Mouse (Mus musculus) neutrophil, adult 5-6 weeks (primary cell): ENCODE measurements around the gene Ggta1. TPM values are rescaled to one million over a fixed set of nuclear protein-coding genes. Genes with fewer than 3 reads are reported as not detected.

Experiments used
- ATAC-seq: fragments of 151-379, 151-347 bp; 2 replicates; pipeline ENCODE4 v1.8.0; 2017; ENCODE audit warnings: mild to moderate bottlenecking, moderate TSS enrichment; ENCODE audit not compliant: insufficient number of reproducible peaks, poor library complexity, low FRiP score, severe bottlenecking; ENCODE audit errors: extremely low read depth
- total RNA-seq: library from RNA; stranded (forward); fragments of 200-1000 nt; gene quantifications from 2 replicates; pipeline ENCODE4 v1.2.3, GENCODE M21; 2017

The Ggta1 gene
- total RNA-seq, 1 experiment from 2014 or later = 56.3 TPM

- no peak for ATAC-seq
Observed at GRCm38 (mm10) chr2:35417231-35417630, 45.8 kb downstream of the Ggta1 start.

- ATAC-seq = no peak
Observed at GRCm38 (mm10) chr2:35416473-35416872, 46.6 kb downstream of the Ggta1 start.

GRCm38 (mm10) chr2:35412810-35413209 lies 50.2 kb downstream of the Ggta1 start:
- no peak for ATAC-seq

- ATAC-seq = no peak
Observed at GRCm38 (mm10) chr2:35412246-35412645, 50.8 kb downstream of the Ggta1 start.

GRCm38 (mm10) chr2:35411640-35412190 lies 51.3 kb downstream of the Ggta1 start:
- ATAC-seq = no peak

GRCm38 (mm10) chr2:35409466-35409865 lies 53.6 kb downstream of the Ggta1 start:
- no peak for ATAC-seq

GRCm38 (mm10) chr2:35408409-35409110 lies 54.5 kb downstream of the Ggta1 start:
- ATAC-seq = no peak

- ATAC-seq = no peak
Observed at GRCm38 (mm10) chr2:35407878-35408277, 55.2 kb downstream of the Ggta1 start.

- no peak for ATAC-seq
Observed at GRCm38 (mm10) chr2:35407266-35407665, 55.8 kb downstream of the Ggta1 start.

GRCm38 (mm10) chr2:35406611-35407010 lies 56.4 kb downstream of the Ggta1 start:
- no peak for ATAC-seq

GRCm38 (mm10) chr2:35402391-35402790 lies 60.6 kb downstream of the Ggta1 start:
- ATAC-seq = no peak

- ATAC-seq = no peak
Observed at GRCm38 (mm10) chr2:35400739-35401138, 62.3 kb downstream of the Ggta1 start.

GRCm38 (mm10) chr2:35398184-35398828 lies 64.7 kb downstream of the Ggta1 start:
- no peak for ATAC-seq

- ATAC-seq = peak; percentile 85
Observed at GRCm38 (mm10) chr2:35397590-35398173, 65.3 kb downstream of the Ggta1 start.

GRCm38 (mm10) chr2:35397096-35397495 lies 65.9 kb downstream of the Ggta1 start, which contains the start of gene 4930402F06Rik:
Gene 4930402F06Rik (minus strand): TSS chr2:35397175.
- ATAC-seq = no peak

GRCm38 (mm10) chr2:35385441-35385871 lies 77.6 kb downstream of the Ggta1 start:
- ATAC-seq = no peak

GRCm38 (mm10) chr2:35379306-35379705 lies 83.7 kb downstream of the Ggta1 start:
- no peak for ATAC-seq

- no peak for ATAC-seq
Observed at GRCm38 (mm10) chr2:35377600-35377999, 85.4 kb downstream of the Ggta1 start.

GRCm38 (mm10) chr2:35373003-35373402 lies 90.0 kb downstream of the Ggta1 start:
- ATAC-seq = no peak

GRCm38 (mm10) chr2:35370686-35371085 lies 92.3 kb downstream of the Ggta1 start:
- ATAC-seq = no peak
